Mouse (Mus musculus) ovary, postnatal 36 days (tissue): ENCODE measurements around the gene Ptprb.

Source experiments
- DNase-seq: peaks from one replicate; pipeline ENCODE4 v3.0.0; 2022; ENCODE audit warnings: low spot score, mixed read lengths

The Ptprb gene

DNA sequence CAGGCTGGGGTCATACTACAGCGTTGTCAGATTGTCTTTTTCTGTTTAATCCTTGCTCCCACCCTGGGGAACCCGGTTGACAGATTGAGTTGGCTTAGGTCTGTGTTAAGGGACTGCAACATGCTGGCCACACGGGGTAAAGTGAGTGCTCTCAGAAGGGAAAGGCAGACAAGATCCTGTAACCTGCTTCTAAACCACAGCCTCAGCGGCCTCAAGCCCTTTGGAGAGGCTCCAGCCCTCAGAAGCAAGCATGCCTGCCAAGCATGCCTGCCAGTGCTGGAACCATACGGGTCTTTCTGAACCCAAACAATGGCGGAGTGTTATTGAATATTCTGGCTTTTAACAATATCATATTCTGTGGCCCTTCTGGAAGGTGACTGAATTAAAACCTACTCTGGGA is 149.6 kb downstream of the Ptprb start:
- no peak for DNase-seq

DNA sequence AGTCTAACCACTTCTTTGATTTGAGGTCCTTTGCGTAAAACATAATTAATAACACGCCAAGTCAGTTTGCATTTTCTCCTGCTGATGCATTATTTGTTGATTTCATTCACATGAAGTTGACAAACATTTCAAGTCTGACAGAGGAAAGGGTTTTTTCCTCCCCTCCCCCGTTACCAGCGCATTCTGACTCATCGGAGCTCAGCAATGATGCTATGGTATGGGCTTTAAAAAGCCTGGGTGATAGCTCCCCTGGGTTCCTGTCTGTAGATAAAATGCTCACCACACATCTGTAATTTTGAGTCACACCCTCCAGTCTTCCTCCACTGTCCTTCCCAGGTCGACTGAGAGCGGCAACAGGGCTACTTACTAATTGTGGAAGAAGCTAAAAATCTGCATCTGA is 150.9 kb downstream of the Ptprb start:
- no peak for DNase-seq

DNA sequence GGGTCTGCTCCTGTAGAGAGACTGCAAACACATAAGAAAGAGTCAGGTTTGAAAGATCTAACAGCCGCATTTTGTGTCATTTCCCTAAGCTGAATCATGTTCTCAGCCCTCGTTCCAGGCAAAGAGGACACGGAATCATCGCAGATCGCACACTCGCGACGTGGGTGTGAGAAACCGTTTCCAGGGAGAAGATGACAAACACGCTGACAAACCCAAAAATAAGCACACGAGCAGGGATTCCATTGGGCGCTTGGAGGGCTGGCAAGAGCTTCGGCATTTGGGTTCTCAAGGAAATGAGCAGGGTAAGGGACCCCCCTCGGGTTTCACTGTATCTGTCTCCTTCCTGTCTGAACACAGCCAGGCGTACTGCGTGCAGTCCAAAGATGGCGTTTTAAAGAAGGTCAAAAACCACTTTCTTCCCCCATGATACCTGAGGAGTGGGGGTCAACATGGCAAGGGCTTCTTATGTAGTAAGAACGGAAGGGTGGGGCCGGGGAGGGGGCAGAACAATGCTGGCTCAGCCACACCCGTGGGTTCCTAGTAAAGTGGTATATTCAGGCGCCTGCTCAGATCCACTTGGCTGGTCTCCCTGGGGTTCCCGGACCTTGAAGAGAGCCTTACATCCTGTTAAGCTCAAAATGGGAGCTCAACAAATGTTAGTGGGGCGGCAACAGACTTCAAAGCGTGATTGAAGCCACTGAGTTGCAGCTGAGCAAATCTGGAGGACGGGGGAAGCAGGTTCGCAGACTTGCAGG is 152.9 kb downstream of the Ptprb start:
- no peak for DNase-seq

DNA sequence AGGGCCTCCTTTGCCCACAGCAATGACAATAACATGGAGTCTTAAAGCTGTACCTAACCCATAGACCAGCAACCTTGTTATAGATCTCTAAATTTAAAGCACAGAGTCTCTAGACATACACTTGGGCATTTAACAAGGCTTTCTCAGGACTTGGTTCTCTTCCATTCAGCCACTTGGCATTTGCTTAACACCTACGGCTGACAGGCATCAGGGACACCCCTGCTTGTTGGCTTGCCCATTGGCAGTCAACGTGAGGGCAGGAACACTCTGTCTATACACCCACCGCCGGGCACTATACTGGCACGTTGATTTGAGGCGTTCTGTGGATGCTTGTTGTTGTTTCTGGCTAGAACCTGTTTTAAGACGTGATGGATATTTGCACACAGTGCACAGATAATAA is 157.1 kb downstream of the Ptprb start:
- DNase-seq = no peak

DNA sequence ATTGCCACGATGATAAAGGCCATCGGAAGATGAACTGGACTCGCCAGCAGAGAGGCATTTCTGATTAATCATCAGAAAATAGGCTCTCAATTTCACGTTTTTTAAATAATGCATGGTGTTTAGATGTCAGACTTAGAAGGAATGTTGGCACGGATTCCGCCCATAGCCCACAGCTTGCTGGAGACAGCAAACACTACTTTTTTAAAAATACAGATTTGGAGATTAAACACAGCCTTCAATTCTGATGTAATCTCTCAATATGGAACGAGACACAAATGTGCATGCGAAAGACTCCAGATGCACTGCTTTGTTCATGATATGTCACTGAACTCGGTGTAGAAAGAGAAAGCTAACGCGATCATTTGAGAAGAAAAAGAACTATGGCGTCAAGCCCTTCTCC is 160.1 kb downstream of the Ptprb start:
- no peak for DNase-seq
